Mouse (Mus musculus) adrenal gland, postnatal 36 days (tissue): ENCODE data around the gene Zfp605. TPM values are rescaled to one million over a fixed set of nuclear protein-coding genes. Genes with fewer than 3 reads are reported as not detected.
"Not testable (repeated sequence)": the region's sequence is repeated elsewhere in the genome, so short reads cannot be mapped to it uniquely, and the experiment has no call there.

Experiments used
- DNase-seq, 2 experiments: peaks; one replicate each; pipeline ENCODE4 v3.0.0; 2021; ENCODE audit warnings: mixed read lengths in 1 of 2
- long read RNA-seq, 2 experiments: library from polyadenylated mRNA; stranded (forward); transcript quantifications; one replicate each; pipeline ENCODE4 v2.0.0; 2021; ENCODE audit warnings: borderline sequencing depth in 2 of 2
- total RNA-seq, 2 experiments: library from RNA; stranded (reverse); gene quantifications; 2 replicates each; pipeline ENCODE4 v1.2.3; 2021

Zfp605 gene
- 1 to 10 TPM; 6.5 to 6.9 TPM for total RNA-seq
- long read RNA-seq, experiment 1, partial matches to known transcripts = 0 of 5 reads
- long read RNA-seq, experiment 1, other reads (novel, unspliced or antisense) = 0 of 5 reads
- long read RNA-seq, experiment 2, partial matches to known transcripts = 0 of 2 reads
- long read RNA-seq, experiment 2, other reads (novel, unspliced or antisense) = 0 of 2 reads

- peak; percentile 91 to 94 for DNase-seq
These were observed at the start of gene Zfp605 for GRCm38 (mm10) chr5:110109991-110110441. TSS of gene Zfp605 (plus strand) at chr5:110110092.

DNA sequence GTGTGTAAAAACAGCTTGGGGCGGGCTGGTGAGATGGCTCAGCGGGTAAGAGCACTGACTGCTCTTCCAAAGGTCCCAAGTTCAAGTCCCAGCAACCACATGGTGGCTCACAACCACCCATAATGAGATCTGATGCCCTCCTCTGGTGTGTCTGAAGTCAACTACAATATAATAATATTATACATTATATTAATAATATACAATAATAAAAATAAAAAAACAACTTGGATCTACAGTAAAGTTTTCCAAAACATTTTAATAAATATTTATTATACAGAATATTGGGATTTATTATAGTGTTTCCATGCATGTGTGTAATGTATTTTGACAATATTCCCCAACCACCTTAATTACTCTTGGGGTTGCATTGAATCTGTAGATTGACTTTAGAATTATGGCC lies 37.5 kb upstream of the Zfp605 start, which contains the start of gene Gm17655:
Gene Gm17655 (minus strand): TSS at position 101 of the 400 bp plus-strand sequence.
- not testable (repeated sequence) for DNase-seq

DNA sequence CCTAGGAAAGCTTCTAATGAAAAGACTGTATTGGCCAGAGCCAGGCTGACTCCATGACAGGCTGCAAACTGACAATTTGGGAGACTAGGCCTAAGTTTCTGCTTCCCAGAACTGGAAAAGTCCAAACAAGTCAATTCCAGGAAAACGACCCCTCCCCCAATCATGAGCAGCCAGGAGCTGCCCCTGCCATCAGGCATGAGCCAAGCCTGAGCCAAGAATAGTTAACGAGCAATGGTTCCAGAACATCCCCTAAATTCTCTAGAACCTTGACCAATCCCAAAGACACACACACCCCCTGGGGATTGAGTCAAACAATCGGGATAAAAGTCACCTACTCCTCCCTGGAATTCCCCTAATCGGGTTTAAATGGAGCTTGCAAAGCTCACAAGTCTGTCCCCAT lies 26.9 kb upstream of the Zfp605 start:
- no peak for DNase-seq

DNA sequence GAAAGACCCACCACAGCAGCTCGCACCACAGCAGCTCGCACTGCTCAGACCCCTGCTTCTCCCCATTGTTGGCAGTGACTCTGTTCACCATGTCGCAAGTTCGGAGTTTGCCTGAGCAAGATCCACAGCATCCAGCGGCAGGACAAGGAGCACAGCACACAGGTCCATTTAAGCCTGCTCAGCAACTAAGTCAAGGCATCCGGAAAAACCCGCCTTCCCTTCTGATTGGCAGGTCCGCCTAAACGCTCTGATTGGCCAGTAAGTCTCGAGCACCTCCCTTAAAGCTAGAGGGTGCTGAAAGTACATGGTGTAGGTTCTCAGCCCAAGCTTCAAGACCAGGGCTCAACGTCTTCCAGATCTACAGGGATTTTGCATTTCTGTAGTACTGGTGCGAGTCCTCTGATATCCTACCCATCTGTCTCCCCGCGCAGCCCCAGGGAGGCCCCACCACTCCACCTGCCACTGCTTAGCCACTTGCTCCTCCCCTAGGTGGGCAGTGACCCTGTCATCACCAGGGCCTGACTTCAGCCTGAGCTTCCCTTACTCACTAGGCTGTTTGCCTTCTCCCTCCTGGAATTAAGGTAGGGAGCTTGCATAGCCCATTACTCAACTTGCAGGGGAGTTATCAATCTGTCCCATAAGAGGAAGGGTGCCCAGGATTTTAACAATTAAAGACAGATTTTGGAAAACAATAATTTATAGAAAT lies 23.6 kb upstream of the Zfp605 start:
- no peak for DNase-seq

- no peak for DNase-seq
These were observed 18.3 kb upstream of the Zfp605 start for GRCm38 (mm10) chr5:110091546-110091945.

- DNase-seq = peak; percentile 88
These were observed 15.7 kb upstream of the Zfp605 start, which contains the start of gene Gm35315 for GRCm38 (mm10) chr5:110094030-110094846. TSS of gene Gm35315 (minus strand) at chr5:110094420.

- no peak for DNase-seq
These were observed 15.1 kb upstream of the Zfp605 start for GRCm38 (mm10) chr5:110094847-110095213.

DNA sequence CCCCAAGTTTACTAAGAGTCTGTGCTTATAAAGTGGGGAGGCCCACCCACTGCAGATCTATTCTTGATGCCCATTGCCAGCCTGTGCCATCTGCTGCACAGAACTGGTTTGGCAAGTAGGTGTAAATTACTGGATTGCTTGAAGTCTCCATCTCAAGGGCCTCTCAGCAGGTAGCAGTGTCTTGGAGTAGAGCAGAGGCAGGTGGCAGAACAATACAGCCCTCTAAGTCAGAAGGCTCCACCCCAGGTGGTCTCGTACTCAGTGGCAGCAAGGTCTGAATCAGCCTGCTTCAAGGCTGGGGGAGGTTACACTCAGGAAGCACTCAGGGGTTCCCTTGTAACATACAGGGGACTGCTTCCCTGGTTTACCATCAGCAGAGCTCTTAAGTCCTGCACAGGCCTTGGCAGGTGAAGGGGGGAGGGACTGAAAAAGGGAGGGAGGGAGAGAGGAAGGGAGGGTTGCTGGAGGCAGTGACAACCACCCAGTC lies 10.9 kb upstream of the Zfp605 start:
- DNase-seq = no peak

DNA sequence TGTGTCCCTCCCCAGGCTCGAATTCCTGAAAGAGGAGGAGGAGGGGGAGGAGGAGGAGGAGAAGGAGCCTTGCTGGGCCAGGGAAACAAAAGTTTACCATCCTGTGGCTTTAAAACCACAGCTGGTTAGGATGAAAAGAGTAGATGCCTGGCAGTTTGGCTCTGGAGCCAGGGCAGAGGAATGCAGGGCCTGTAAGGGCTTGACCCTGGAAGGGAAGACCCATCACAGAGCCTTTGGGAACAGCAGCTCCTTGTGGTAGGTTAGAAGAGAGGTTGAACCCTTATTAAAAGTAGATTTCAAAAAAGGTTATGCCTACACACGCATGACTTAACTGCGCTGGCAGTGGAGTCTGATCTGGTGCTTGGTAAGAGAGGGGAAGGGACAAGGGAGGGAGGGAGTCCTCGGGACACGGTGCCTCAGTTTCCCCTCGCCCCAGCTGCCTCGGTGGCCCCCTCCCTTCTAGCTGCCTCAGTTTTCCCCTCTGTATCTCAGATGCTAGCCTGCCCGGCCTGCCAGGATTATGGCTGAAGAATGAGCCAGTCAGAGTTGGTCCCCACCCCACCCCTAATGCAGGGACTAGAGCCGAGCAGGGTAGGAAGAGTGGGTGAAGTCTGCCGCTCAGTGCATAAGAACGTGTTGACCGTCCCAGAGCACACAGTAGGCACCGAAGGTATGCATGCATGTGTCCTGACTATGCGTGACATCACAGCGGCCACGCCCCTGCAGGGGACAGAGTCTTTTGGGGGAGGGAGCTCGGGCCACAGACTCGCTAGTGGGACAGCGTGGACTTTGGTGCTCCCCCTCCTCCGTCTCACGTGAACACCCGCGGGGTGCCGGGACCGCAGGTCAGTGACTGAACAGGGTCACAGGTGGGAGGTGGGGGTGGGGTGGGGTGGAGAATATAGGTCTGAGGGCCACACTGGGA lies 10.0 kb upstream of the Zfp605 start, which contains the start of gene Plcxd1:
Gene Plcxd1 (plus strand): TSS at position 314 of the 925 bp plus-strand sequence.
- no peak for DNase-seq

- no peak for DNase-seq
These were observed 8.8 kb upstream of the Zfp605 start for GRCm38 (mm10) chr5:110100921-110101631.

DNA sequence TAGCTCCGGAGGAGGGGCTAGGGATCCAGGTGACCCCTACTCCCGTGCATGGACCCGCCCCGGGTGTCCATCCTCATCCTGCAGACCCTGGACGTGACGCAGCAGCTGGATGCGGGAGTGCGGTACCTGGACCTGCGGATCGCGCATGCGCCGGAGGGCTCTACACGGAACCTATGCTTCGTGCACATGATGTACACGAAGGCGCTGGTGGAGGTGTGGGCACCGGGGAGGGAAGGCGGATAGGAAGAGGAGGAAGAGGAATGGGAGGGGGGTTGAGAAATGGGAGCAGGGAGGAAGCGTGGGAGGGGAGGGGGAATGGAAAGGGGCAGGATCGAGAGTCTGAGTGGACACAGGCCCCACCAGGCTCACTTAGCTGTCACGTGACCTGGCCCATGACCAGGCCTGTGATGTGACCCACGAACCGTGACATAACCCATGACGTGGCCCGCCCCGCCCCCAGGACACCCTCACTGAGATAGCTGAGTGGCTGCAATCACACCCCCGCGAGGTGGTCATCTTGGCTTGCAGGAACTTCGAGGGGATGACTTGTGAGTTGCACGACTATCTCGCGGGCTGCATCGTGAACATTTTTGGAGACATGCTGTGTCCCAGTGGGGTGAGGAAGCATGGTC lies 8.1 kb upstream of the Zfp605 start:
- DNase-seq = peak; percentile 45 to 49

GRCm38 (mm10) chr5:110102429-110102828 lies 7.5 kb upstream of the Zfp605 start:
- no peak for DNase-seq

- no peak for DNase-seq
These were observed 6.9 kb upstream of the Zfp605 start for GRCm38 (mm10) chr5:110102853-110103625.

- no peak for DNase-seq
These were observed 5.8 kb upstream of the Zfp605 start for GRCm38 (mm10) chr5:110103901-110104615.

GRCm38 (mm10) chr5:110104616-110105380 lies 5.1 kb upstream of the Zfp605 start:
- no peak for DNase-seq

GRCm38 (mm10) chr5:110106140-110106871 lies 3.6 kb upstream of the Zfp605 start:
- DNase-seq = no peak

DNA sequence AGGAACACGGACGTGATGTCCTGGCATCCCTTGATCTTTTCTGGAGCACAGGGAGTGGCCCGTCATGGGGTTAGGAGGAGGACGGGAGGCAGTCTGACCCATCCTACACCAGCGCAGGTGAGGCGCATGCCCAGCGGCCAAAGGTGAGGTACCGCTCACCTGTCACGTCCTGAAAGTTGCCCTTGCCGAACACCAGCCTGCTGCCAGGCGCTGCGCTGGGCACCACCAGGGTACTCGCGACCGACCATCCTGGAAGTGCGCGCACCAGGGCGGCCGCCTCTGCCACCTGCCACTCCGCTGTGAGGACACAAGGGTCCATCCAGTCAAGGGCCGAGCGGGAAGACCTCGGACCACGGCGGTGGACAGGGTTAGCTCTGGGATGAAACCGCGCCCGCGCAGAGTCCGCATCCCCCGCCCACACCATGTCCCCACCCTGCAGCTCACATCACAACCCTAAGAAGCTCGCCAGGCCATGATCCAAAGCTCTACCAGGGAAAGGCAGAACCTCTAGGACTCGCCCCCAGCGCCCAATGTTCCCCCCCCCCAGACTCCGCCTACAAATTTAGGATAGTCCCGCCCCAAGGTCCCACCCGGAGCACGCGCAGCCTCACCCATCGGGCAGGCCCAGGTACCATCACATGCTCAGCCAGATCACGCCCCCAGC lies 2.9 kb upstream of the Zfp605 start:
- DNase-seq = no peak
